Mouse (Mus musculus) hematopoietic multipotent progenitor cell, adult 10-12 weeks (in vitro differentiated cells): ENCODE results near the gene Tmem176b. TPM values are rescaled to one million over a fixed set of nuclear protein-coding genes. Genes with fewer than 3 reads are reported as not detected.

Experiments used
- polyA plus RNA-seq: library from polyadenylated mRNA; stranded (reverse); fragments of >175 nt; gene quantifications from 2 replicates; pipeline ENCODE4 v1.2.3, GENCODE M21; 2012; ENCODE audit warnings: low replicate concordance

Tmem176b gene
- 18.0 and 42.7 TPM in 2 replicates for polyA plus RNA-seq

DNA sequence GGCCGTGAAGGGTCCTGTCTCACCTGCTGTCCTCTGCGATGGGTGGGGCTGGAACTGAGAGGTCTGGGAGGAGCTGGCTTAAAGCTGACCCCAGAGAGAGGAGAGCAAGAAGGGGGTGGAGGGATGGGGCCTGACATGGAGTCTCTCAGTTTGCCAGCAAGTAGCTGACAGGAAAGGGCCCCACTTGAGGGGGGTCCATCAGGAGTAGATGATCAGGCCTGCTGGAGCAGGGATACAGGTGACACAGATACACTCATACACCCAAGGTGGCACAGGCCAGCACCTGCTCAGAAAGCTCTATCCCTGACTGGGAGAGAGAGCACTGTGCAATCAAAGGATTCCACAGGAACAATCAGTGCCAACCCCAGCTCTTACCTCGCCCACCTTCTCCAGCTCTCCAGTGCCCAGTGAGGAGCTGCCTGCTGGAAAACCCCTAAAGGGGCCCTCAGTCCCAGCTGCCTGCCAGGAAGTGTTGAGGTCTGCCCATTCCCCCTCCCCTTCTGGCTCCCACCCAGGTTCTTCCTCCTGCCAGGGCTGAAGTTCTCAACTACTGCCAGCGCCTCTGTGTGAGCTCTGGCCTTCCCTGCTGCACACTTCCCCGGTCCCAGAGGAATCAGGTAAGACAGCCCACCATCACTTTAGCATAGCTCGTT lies at the start of gene Tmem176b:
TSS of gene Tmem176b (minus strand) at position 524 of the 653 bp plus-strand sequence.

DNA sequence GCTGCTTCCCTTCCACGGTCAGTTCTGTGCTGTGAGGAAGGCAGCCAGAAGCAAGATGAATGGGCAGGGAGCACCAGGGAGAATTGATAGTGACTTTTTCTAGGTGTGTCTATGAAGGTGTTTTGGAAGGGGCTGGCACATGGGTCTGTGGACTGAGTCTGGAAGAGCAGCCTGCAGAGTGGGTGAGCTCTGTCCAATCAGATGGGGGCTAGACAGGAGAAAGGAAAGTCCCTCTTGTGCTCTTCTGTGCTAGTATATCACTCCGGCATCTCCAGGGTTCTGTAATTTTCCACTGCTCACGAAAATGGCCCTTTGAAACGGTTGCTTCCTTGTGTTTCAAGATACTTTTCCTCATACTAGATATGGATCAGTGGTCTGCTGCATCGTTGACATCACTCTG lies 31.3 kb upstream of the Tmem176b start, which contains the start of gene Aoc1:
TSS of gene Aoc1 (plus strand) at position 301 of the 400 bp plus-strand sequence.

DNA sequence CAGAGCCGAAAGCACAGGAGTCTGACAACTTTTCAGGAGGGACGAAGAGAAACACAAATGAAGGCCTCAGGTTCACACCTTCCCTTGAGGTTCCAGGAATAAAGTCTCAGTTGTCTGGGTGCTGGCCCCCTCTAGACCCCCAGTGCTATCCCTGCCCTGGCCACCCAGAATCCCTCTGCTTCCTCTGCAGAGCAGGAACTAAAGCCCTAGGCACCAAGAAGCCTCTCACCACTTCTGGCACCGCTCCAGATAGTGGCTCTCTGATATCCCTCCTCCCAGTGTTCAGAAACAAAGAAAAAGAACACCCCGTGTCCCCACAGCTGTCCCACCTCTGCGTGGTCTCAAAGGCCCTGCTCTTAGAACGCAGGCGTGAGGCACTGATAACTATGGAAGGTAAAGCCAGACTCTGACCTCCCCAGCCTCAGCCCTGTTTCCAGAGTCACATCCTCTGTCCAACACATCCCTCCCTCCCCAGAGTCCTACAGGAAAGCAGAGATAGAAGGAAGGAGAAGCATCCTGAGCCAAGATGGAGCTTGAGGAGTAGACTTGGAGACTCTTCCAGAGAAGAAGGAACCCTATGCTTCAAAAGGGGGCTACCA lies 826 bp downstream of the Tmem176b start, which contains the start of gene Tmem176a:
TSS of gene Tmem176a (plus strand) at position 549 of the 599 bp plus-strand sequence.

Other genes with a start within 250 kb of the Tmem176b start
- gene Repin1, start 247.6 kb downstream of the Tmem176b start, polyA plus RNA-seq: 21.7 and 39.5 TPM in 2 replicates
- gene Gm44965, start 247.6 kb downstream of the Tmem176b start, polyA plus RNA-seq: not detected in 2 replicates
- 2.9 and 3.6 TPM in 2 replicates for gene Zfp775, start 239.4 kb downstream of the Tmem176b start, polyA plus RNA-seq
- gene AI854703, start 214.7 kb downstream of the Tmem176b start, polyA plus RNA-seq: 0.58 and 1.2 TPM in 2 replicates
- gene Gimap8, start 194.3 kb downstream of the Tmem176b start, polyA plus RNA-seq: 40.6 and 47.5 TPM in 2 replicates
- gene Gimap9, start 165.4 kb downstream of the Tmem176b start, polyA plus RNA-seq: 2.5 and 8.7 TPM in 2 replicates
- 16.1 and 52.6 TPM in 2 replicates for gene Gimap4, start 156.9 kb downstream of the Tmem176b start, polyA plus RNA-seq
- 50.6 and 78.7 TPM in 2 replicates for gene Gimap6, start 133.3 kb downstream of the Tmem176b start, polyA plus RNA-seq
- 0.58 and 1.8 TPM in 2 replicates for gene Gm28053, start 122.9 kb downstream of the Tmem176b start, polyA plus RNA-seq
- gene Gimap7, start 122.9 kb downstream of the Tmem176b start, polyA plus RNA-seq: 8.8 and 14.1 TPM in 2 replicates
- 154 and 203 TPM in 2 replicates for gene Gimap1, start 102.4 kb downstream of the Tmem176b start, polyA plus RNA-seq
- gene Gimap5, start 95.3 kb downstream of the Tmem176b start, polyA plus RNA-seq: 71.0 and 148 TPM in 2 replicates
- 218 and 606 TPM in 2 replicates for gene Gimap3, start 70.6 kb downstream of the Tmem176b start, polyA plus RNA-seq
- gene Tmem176a, start 577 bp downstream of the Tmem176b start, polyA plus RNA-seq: 25.8 and 154 TPM in 2 replicates
- not detected in 2 replicates for gene Aoc1, start 31.4 kb upstream of the Tmem176b start, polyA plus RNA-seq
- not detected in 2 replicates for gene 1600015I10Rik, start 88.4 kb upstream of the Tmem176b start, polyA plus RNA-seq
- not detected in 2 replicates for gene Doxl2, start 133.5 kb upstream of the Tmem176b start, polyA plus RNA-seq
- not detected in 2 replicates for gene Svs1, start 145.4 kb upstream of the Tmem176b start, polyA plus RNA-seq
- gene Gpnmb, start 195.1 kb upstream of the Tmem176b start, polyA plus RNA-seq: not detected in 2 replicates
- 23.5 and 51.1 TPM in 2 replicates for gene Malsu1, start 232.3 kb upstream of the Tmem176b start, polyA plus RNA-seq